Comparison of ENCODE assay signal across 13 mouse cellular contexts in genomic region chr5:34224515-34224914, GRCm38 (mm10). TPM values are rescaled to one million over a fixed set of nuclear protein-coding genes. Genes with fewer than 3 reads are reported as not detected.
"Had no signal": no experiment of that assay in that cellular context is flagged by ENCODE, and none has a peak within 500 bp of the region (broad histone marks: within the 10 kb centered on the region; RNA-seq: fewer than 3 reads in every experiment).

No protein-coding gene starts in this region.

- ATAC-seq: liver, postnatal 0 days; lung, postnatal 0 days had no signal

- DNase-seq: kidney, adult 11 months; kidney, adult 8-10 months; kidney, postnatal 10 days; kidney, postnatal 36 days; layer of hippocampus, postnatal 36 days; liver, postnatal 0 days; lung, embryonic 14.5 days; midbrain, embryonic 14.5 days; right cerebral cortex, postnatal 25 days; thymus, adult 2 months had no signal

RNA-seq across cellular contexts. Expression of gene Poln, which starts 55.3 kb away (rescaled TPM):
- polyA plus RNA-seq: macrophage; small intestine, adult 2 months had no signal
